Mouse (Mus musculus) erythroblast, embryonic 14.5 days (primary cell): ENCODE measurements around the gene Lrrc4.

ENCODE experiments used
- GATA1 ChIP-seq: IDR thresholded peaks from 2 replicates; pipeline ENCODE4 v1.6.1; 2012; ENCODE audit warnings: low read length, inconsistent platforms, mixed read lengths
- TAL1 ChIP-seq: IDR thresholded peaks from 3 replicates; pipeline ENCODE4 v1.6.1; 2012; ENCODE audit warnings: low read length, inconsistent platforms, mixed read lengths

GRCm38 (mm10) chr6:28828593-28828992, 3.0 kb downstream of the Lrrc4 start:
- TF ChIP-seq GATA1 (no peak), TAL1 (no peak)
